Mouse (Mus musculus): ENCODE results near the gene Commd6.

The Commd6 gene

GRCm38 (mm10) chr14:101640153-101640843 lies at the start of gene Commd6:
Gene Commd6, minus strand, starts transcription at chr14:101640686.
- DNase-seq (ENCODE audit: low spot score): peak; percentile 88

- DNase-seq (ENCODE audit: low spot score): no peak
Measured at GRCm38 (mm10) chr14:101688406-101688805, 47.9 kb upstream of the Commd6 start.

- no peak for DNase-seq (ENCODE audit: low spot score)
Measured at GRCm38 (mm10) chr14:101687696-101688095, 47.2 kb upstream of the Commd6 start.

- DNase-seq (ENCODE audit: low spot score): no peak
Measured at GRCm38 (mm10) chr14:101672226-101672625, 31.7 kb upstream of the Commd6 start.

- no peak for DNase-seq (ENCODE audit: low spot score)
Measured at GRCm38 (mm10) chr14:101668626-101669025, 28.1 kb upstream of the Commd6 start.

- DNase-seq (ENCODE audit: low spot score): no peak
Measured at GRCm38 (mm10) chr14:101666536-101666935, 26.1 kb upstream of the Commd6 start.

GRCm38 (mm10) chr14:101666056-101666455 lies 25.6 kb upstream of the Commd6 start:
- no peak for DNase-seq (ENCODE audit: low spot score)

- DNase-seq (ENCODE audit: low spot score): no peak
Measured at GRCm38 (mm10) chr14:101664274-101664673, 23.8 kb upstream of the Commd6 start.

GRCm38 (mm10) chr14:101661654-101662412 lies 21.3 kb upstream of the Commd6 start:
- DNase-seq (ENCODE audit: low spot score): no peak

- DNase-seq (ENCODE audit: low spot score): no peak
Measured at GRCm38 (mm10) chr14:101656307-101656706, 15.8 kb upstream of the Commd6 start.

- no peak for DNase-seq (ENCODE audit: low spot score)
Measured at GRCm38 (mm10) chr14:101654526-101654909, 14.0 kb upstream of the Commd6 start.

- DNase-seq (ENCODE audit: low spot score): peak; percentile 95
Measured at GRCm38 (mm10) chr14:101653581-101654525, 13.4 kb upstream of the Commd6 start, which contains the start of gene Uchl3. Gene Uchl3, plus strand, starts transcription at chr14:101653967.

GRCm38 (mm10) chr14:101652571-101652970 lies 12.1 kb upstream of the Commd6 start:
- no peak for DNase-seq (ENCODE audit: low spot score)

GRCm38 (mm10) chr14:101650551-101650950 lies 10.1 kb upstream of the Commd6 start:
- DNase-seq (ENCODE audit: low spot score): no peak

GRCm38 (mm10) chr14:101644948-101645347 lies 4.5 kb upstream of the Commd6 start:
- peak; percentile 12 for DNase-seq (ENCODE audit: low spot score)

- DNase-seq (ENCODE audit: low spot score): no peak
Measured at GRCm38 (mm10) chr14:101637381-101637780, 3.1 kb downstream of the Commd6 start.

GRCm38 (mm10) chr14:101635765-101636164 lies 4.7 kb downstream of the Commd6 start:
- DNase-seq (ENCODE audit: low spot score): no peak

GRCm38 (mm10) chr14:101630548-101630947 lies 9.9 kb downstream of the Commd6 start:
- no peak for DNase-seq (ENCODE audit: low spot score)

- no peak for DNase-seq (ENCODE audit: low spot score)
Measured at GRCm38 (mm10) chr14:101617680-101618079, 22.8 kb downstream of the Commd6 start.

- no peak for DNase-seq (ENCODE audit: low spot score)
Measured at GRCm38 (mm10) chr14:101616178-101616577, 24.3 kb downstream of the Commd6 start.

GRCm38 (mm10) chr14:101613206-101613605 lies 27.3 kb downstream of the Commd6 start:
- no peak for DNase-seq (ENCODE audit: low spot score)

- no peak for DNase-seq (ENCODE audit: low spot score)
Measured at GRCm38 (mm10) chr14:101610701-101611100, 29.8 kb downstream of the Commd6 start.
